Mouse (Mus musculus) spleen, adult 2 months (tissue): ENCODE results near the gene Car5a. TPM values are rescaled to one million over a fixed set of nuclear protein-coding genes. Genes with fewer than 3 reads are reported as not detected.

Experiments
- DNase-seq, 2 experiments: peaks; one replicate each; pipeline versions ENCODE4 v3.0.0 to v3.0.0-alpha.2; 2012 to 2021; ENCODE audit warnings: low spot score in 2 of 2, low read depth in 1 of 2
- H3K27ac ChIP-seq: fragments of 200-500 bp; 2 replicates; pipeline ENCODE4 v1.5.1; 2012; ENCODE audit warnings: low read length, inconsistent platforms; ENCODE audit not compliant: insufficient read depth
- H3K27me3 ChIP-seq: fragments of 200-500 bp; 2 replicates; pipeline ENCODE4 v1.6.1; 2012; ENCODE audit warnings: mild to moderate bottlenecking, moderate library complexity, low read length, inconsistent platforms; ENCODE audit not compliant: control insufficient read depth, insufficient read depth
- H3K36me3 ChIP-seq: fragments of 200-500 bp; 2 replicates; pipeline ENCODE4 v1.6.1; 2012; ENCODE audit warnings: mild to moderate bottlenecking, low read length, inconsistent platforms; ENCODE audit not compliant: control insufficient read depth, insufficient read depth
- H3K4me1 ChIP-seq: fragments of 200-500 bp; 2 replicates; pipeline ENCODE4 v1.6.1; 2011; ENCODE audit warnings: inconsistent platforms; ENCODE audit not compliant: control insufficient read depth, insufficient read depth, insufficient read length
- H3K4me3 ChIP-seq: fragments of 200-500 bp; 2 replicates; pipeline ENCODE4 v1.5.1; 2011; ENCODE audit warnings: mild to moderate bottlenecking, inconsistent platforms; ENCODE audit not compliant: insufficient read depth, insufficient read length; ENCODE audit errors: extremely low read depth
- CTCF ChIP-seq: fragments of 200-500 bp; IDR thresholded peaks from 2 replicates; pipeline ENCODE4 v1.5.1; 2011; ENCODE audit warnings: mild to moderate bottlenecking, inconsistent platforms; ENCODE audit not compliant: insufficient read depth, insufficient read length, insufficient replicate concordance; ENCODE audit errors: extremely low read depth
- POLR2A ChIP-seq: fragments of 200-500 bp; IDR thresholded peaks from 2 replicates; pipeline ENCODE4 v1.6.1; 2011; ENCODE audit warnings: low read depth, low read length, inconsistent platforms
- WGBS: fragments of 180-500 bp; shearing (Covaris S2); methylation state at CpG from one replicate; pipeline ENCODE4 v1.1.7; 2018; 5-methylcytosine and 5-hydroxymethylcytosine counted together
- polyA plus RNA-seq: library from polyadenylated mRNA; depleted of rRNA; stranded (reverse); fragments of >200 nt; gene quantifications from 2 replicates; pipeline ENCODE4 v1.2.3, GENCODE M21; 2012

Car5a gene
- polyA plus RNA-seq, 1 experiment: 0.08 TPM

DNA sequence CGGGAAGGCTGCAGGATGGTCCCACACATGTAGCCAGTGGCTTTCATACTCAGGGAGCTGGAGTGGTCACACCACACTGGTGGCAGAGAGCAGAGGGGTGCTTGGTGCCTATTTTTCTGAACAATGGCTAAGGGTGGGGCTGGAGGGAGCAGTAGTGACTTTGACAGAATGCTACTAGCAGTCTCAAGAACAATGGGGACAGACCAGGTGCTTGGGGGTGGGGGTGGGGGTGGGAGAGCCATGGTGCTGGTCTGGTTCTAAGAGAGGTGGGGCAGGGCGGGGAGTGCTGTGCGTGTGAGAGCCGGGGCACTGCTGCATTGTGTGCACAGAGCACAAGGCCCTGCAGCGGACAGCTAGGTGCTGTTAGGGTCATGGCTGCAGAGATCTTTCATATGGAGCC, 62.8 kb downstream of the Car5a start:
- TF ChIP-seq CTCF (no peak), POLR2A (no peak)
- WGBS: 96% methylated on average over 5 of the region's 5 CpGs
- H3K36me3 ChIP-seq: peaks cover 35% of the 10 kb centered on the region

DNA sequence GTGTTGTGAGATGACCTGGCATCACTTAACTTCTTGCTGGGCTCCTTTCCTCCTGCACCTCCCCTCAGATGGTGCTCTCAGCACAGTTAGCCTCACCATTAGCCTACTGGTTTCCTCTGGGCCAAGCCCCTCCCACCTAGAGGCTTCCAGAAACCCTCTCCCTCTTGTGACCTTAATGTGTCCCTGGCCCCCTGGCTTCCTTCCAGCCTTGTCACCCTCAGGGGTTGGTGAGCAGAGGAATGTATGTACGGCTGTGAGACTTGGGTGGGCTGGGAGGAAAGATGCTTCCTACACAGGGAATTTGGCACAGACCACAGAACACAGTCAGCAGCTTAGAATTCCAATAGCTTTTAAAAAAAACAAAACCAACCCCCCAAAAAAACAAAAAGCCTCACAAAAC, 63.9 kb downstream of the Car5a start:
- Histone ChIP-seq H3K4me3 (no peak overlapping the region), H3K4me1 (no peaks in the 10 kb centered on the region), H3K36me3 (peaks cover 27% of the 10 kb centered on the region), H3K27me3 (no peaks in the 10 kb centered on the region), H3K27ac (no peak overlapping the region)
- 89% methylated on average over 1 of the region's 1 CpGs for WGBS
- DNase-seq: no peak
- no peak for TF ChIP-seq CTCF
- TF ChIP-seq POLR2A: no peak

More for the DNA sequence above, 62.8 kb downstream of the Car5a start:
- no peak overlapping the region for H3K27ac ChIP-seq
- no peak overlapping the region for H3K4me3 ChIP-seq
- H3K4me1 ChIP-seq: no peaks in the 10 kb centered on the region
- DNase-seq: no peak
- H3K27me3 ChIP-seq: no peaks in the 10 kb centered on the region

DNA sequence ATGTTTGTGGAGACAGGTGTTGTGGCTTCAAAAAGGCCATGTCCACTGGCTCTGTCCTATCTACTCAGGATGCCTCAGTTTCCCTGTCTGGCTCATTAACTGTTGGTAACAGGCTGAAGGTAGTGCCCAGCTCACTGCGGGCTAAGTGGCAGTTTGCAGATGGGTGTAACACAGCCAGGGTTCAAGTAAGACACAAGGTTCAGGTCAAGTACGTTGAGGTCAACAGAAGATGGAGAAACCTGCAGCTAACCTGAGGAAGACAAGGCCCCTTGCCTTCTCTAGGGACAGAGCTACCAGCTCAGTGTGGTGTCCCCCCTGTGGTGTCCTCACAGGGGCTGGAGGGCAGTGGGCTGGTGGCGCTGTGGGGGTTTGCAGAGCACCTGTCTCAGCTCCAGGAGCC, 65.0 kb downstream of the Car5a start:
- TF ChIP-seq CTCF (no peak), POLR2A (no peak)
- no peaks in the 10 kb centered on the region for H3K27me3 ChIP-seq
- 89% methylated on average over 3 of the region's 3 CpGs for WGBS
- H3K4me3 ChIP-seq: no peak overlapping the region
- H3K27ac ChIP-seq: no peak overlapping the region
- no peak for DNase-seq
- H3K36me3 ChIP-seq: peaks cover 17% of the 10 kb centered on the region
- H3K4me1 ChIP-seq: no peaks in the 10 kb centered on the region

DNA sequence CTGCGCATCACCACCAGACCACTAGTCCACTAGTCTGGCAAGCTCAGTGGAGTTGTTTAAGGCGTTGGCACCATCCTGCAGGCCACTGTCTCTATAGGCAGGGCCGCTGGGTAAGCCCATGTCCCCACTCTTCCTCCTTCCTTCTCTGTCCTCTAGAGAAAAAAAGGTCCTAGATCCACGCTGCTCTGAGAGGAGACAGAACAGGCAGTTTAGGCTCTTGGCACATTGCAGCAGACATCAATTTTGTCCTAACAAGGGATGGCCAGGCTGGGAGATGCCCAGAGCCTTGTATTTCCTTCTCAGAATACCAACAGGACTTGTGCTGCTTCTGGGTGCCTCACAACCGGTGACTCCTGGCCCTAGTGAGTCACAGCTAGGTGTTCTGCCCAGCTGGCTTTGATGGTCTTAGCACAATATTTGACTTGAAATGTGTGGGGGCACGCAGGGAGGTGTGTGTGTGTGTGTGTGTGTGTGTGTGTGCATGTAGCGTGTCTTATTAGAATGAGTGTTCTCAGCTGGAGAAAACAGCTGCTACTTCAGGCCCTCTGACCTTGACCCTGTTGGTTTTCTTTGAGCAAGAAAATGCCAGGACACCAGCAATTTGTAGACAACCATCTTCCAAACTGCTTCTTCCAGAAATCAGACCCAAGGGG, 66.8 kb downstream of the Car5a start:
- Histone ChIP-seq H3K27ac (no peak overlapping the region), H3K27me3 (no peaks in the 10 kb centered on the region), H3K36me3 (peaks cover 7% of the 10 kb centered on the region), H3K4me1 (no peaks in the 10 kb centered on the region), H3K4me3 (no peak overlapping the region)
- no peak for TF ChIP-seq POLR2A
- no peak for TF ChIP-seq CTCF
- no peak for DNase-seq
- 82% methylated on average over 7 of the region's 7 CpGs for WGBS

DNA sequence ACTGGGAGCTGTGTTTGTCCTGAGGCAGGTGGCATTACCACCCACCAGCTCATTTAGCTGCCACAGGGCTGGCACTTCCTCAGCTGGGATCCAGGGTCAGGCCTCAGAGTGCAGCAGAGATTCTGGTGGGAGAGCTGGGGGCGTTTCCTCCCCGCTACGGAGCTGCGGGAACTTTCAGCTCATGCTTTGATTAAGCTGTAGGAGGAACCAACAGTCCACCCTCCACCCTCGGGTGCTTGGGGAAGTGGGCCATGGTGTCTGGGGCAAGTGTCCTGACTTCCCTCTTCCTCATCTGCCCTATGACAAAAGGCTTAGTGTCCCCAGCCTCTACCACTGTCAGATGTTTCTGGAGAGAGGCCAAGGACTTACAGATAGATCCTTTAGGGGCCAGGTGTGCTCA, 67.5 kb downstream of the Car5a start:
- no peak for DNase-seq
- Histone ChIP-seq H3K36me3 (peaks cover 5% of the 10 kb centered on the region; the same call in 1 of the 2 replicates), H3K27ac (no peak overlapping the region), H3K4me3 (no peak overlapping the region), H3K4me1 (no peaks in the 10 kb centered on the region), H3K27me3 (no peaks in the 10 kb centered on the region)
- WGBS: 7% methylated on average over 5 of the region's 5 CpGs
- no peak for TF ChIP-seq POLR2A
- no peak for TF ChIP-seq CTCF

DNA sequence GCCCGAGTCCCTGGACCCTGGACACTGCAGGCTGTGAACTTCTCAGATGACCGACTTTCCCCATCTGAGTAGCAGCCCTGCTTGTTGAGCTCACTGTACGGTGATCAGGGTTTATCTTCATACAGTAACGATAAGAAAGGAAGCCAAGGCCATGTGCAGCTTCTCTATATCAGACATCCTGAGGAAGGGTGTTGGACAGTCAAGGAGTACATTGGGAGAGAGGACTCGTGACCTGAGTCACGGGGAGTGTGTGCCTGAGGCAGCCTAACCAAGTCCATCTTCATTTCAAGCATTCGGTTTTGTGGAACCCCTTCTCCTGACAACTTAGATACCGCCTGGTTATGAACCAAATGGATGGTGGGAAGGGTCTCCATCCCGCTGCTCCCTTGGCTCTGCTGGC, 69.2 kb downstream of the Car5a start:
- no peaks in the 10 kb centered on the region for H3K4me1 ChIP-seq
- TF ChIP-seq CTCF (no peak), POLR2A (no peak)
- no peaks in the 10 kb centered on the region for H3K27me3 ChIP-seq
- no peak overlapping the region for H3K4me3 ChIP-seq
- 85% methylated on average over 9 of the region's 9 CpGs for WGBS
- DNase-seq: no peak
- 0 out of 2 replicates have a peak, but pooled peaks cover under 1% of the 10 kb centered on the region for H3K36me3 ChIP-seq
- no peak overlapping the region for H3K27ac ChIP-seq

DNA sequence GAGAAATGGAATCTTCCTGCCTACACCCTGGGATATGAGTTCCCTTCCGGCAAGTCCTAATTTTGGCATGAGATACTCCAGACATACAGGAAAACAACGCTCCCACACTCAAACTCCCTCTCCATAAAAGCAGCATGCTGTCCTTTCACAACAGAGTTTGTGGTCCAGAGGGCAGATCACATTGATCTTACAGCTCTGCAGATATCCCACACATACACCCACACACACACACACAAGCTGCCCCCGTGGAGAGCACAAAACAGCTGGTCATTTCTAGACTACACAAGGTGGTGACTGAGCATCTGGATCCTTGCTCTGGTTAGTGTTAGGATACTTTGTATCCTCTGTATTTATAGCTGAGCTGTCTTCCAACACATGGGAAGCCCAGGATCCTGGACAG, 69.7 kb downstream of the Car5a start:
- H3K27me3 ChIP-seq: no peaks in the 10 kb centered on the region
- WGBS: 90% methylated on average over 3 of the region's 3 CpGs
- H3K4me3 ChIP-seq: no peak overlapping the region
- no peaks in the 10 kb centered on the region for H3K4me1 ChIP-seq
- TF ChIP-seq CTCF (no peak), POLR2A (no peak)
- H3K27ac ChIP-seq: no peak overlapping the region
- H3K36me3 ChIP-seq: no peaks in the 10 kb centered on the region
- DNase-seq: no peak
